Mouse (Mus musculus) liver, embryonic 18 days (tissue): ENCODE measurements around the gene Ugt1a7c. TPM values are rescaled to one million over a fixed set of nuclear protein-coding genes. Genes with fewer than 3 reads are reported as not detected.

Source experiments
- polyA plus RNA-seq: library from polyadenylated mRNA; depleted of rRNA; stranded (reverse); fragments of >200 nt; gene quantifications from 2 replicates; pipeline ENCODE4 v1.2.3, GENCODE M21; 2012; rRNA removed

Ugt1a7c gene
- polyA plus RNA-seq, result 2.7 and 3.7 TPM in 2 replicates

DNA sequence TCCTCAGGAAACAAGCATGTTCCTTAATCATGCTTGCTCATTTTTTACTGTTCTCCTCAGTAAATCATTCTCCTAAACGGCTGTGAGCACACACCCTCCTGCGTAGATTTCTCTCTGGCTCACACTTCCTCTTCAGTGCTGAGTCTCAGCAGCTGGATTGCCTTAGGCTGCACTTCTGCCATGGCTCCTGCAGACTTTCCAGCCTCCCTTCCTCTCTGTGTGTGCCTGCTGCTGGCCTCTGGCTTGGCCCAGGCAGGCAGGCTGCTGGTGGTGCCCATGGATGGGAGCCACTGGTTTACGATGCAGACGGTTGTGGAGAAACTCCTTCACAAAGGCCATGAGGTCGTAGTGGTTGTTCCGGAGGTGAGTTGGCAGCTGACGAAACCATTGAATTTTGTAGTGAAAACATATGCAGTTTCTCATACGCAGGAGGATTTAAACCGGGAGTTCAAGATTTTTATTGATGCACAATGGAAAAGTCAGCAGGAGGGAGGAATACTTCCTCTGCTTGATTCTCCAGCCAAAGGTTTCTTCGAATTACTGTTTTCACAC is at the start of gene Ugt1a7c:
Ugt1a7c (plus strand) TSS at position 122 of the 552 bp plus-strand sequence.

DNA sequence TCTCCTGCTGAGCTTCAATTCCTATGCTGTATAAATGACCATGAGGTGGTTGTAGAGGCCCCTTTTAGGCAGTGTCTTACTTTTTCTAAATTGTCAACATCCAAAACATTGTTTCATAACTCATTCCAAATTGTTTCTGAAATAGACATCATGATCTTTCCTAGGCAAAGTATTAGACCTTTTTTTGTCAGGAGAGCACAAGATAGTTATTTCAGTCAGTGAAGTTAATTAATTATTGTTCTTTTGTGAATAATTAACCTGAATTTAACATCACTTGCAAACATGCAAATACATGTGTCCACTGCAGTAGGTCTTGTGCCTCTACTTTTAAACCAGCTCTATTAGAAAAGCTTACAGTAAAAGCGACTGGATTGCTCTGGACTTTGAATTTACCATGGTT is 39.8 kb upstream of the Ugt1a7c start, which contains the start of gene Ugt1a10:
Ugt1a10 (plus strand) TSS at position 301 of the 400 bp plus-strand sequence.

DNA sequence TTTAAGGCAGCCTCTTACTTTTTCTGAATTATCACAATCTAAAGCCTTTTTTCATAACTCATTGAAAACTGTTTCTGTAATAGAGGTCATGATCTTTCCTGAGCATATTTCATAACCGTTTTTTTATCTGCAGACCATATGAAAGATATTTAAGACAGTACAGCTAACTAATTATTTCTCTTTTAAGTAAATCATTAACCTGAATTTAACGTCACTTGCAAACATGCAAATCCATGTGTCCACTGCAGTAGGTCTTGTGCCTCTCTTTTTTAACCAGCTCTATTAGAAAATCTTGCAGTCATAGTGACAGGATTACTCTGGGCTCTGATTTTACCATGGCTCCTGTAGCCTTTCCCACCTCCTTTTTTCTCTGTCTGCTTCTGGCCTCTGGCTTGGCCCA is 24.4 kb upstream of the Ugt1a7c start, which contains the start of gene Ugt1a9:
Ugt1a9 (plus strand) TSS at position 306 of the 400 bp plus-strand sequence.

DNA sequence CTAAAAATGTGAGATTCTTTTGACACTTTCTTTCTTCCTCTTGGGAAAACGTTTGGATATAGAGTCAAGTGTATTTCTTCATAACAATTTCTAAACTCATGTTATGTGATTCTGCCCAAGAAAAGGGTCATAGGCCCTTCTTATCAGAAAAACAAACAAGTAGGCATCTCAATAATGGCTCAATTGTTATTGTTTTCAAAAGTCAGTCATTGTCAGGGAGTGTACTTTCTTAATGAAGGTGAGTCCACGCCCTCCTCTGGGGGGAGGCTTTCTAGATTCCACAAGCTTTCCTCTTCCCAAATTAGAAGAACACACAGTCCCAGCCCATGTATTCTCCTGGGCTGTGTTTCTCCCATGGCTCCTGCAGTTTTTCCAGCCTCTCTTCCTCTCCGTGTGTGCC is 7.3 kb upstream of the Ugt1a7c start, which contains the start of gene Ugt1a8:
Ugt1a8 (plus strand) TSS at position 301 of the 400 bp plus-strand sequence.

DNA sequence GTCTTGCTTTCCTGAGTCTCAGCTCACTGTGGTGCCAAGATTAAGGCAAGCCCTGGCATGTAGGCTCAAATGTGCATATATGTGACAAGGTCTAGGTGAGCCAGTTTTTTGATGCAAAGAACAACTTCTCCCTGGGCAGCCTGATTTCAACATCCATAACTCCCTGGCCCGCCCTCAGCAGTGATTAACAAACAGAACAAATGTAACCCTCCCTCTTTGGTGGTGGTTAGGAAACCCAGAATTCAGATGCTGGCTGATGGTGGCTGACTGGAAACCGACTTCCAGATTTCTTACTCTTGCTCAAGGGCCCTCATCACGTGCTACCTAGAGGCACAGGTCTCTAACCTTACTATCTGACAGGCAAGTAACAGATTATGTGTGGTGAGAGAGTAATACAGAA is 8.2 kb downstream of the Ugt1a7c start, which contains the start of gene Ugt1a6b:
Ugt1a6b (plus strand) TSS at position 234 of the 400 bp plus-strand sequence.

DNA sequence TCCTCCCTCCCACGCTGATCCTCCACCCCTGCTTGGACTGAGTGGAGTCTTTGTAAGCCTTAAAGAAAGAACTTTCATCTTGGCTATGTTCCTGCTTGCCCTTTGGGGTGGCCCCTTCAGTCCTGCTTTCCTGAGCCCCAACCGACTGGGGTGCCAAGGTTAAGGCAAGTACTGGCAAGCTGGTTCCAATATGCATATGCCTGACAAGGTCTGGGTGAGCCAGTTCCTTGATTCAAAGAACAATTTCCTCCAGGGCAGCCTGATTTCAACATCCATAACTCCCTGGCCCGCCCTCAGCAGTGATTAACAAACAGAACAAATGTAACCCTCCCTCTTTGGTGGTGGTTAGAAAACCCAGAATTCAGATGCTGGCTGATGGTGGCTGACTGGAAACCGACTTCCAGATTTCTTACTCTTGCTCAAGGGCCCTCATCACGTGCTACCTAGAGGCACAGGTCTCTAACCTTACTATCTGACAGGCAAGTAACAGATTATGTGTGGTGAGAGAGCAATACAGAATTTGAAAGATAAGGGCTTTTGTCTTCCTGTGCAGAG is 39.7 kb downstream of the Ugt1a7c start, which contains the start of gene Ugt1a6a:
Ugt1a6a (plus strand) TSS at position 353 of the 555 bp plus-strand sequence.

DNA sequence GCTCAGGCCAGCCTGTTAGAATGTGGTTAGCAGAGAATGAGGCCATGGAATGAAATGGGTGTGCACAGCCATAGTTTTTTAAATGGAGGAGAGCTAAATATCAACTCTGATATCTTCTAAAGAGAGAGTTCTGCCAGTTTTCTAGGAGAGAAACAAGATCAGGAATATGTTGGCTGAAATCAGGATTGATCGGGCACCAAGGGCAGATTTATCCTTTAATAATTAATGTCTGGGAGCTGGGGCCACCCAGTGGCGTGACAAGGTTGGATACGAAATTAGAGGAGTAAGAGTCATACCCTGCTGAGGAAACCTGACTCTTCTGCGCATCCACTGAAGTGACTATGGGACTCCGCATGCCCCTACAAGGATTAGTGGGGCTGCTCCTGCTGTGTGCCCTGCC is 70.8 kb downstream of the Ugt1a7c start, which contains the start of gene Ugt1a5:
Ugt1a5 (plus strand) TSS at position 302 of the 400 bp plus-strand sequence.

DNA sequence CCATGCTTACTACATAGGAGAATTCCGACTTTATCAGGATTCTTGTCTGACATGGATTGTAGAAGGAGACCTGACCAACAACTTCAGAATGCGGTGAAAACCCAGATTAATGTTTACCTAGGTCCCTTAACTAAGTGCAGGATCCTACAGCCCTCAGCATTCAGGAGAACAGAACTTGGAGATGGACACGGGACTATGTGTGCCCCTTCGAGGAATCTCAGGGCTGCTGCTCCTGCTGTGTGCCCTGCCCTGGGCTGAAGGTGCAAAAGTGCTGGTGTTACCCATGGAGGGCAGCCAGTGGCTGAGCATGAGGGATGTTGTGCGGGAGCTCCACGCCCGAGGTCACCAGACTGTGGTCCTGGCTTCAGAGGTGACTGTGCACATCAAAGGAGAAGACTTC is 105.6 kb downstream of the Ugt1a7c start, which contains the start of gene Ugt1a2:
Ugt1a2 (plus strand) TSS at position 146 of the 400 bp plus-strand sequence.

DNA sequence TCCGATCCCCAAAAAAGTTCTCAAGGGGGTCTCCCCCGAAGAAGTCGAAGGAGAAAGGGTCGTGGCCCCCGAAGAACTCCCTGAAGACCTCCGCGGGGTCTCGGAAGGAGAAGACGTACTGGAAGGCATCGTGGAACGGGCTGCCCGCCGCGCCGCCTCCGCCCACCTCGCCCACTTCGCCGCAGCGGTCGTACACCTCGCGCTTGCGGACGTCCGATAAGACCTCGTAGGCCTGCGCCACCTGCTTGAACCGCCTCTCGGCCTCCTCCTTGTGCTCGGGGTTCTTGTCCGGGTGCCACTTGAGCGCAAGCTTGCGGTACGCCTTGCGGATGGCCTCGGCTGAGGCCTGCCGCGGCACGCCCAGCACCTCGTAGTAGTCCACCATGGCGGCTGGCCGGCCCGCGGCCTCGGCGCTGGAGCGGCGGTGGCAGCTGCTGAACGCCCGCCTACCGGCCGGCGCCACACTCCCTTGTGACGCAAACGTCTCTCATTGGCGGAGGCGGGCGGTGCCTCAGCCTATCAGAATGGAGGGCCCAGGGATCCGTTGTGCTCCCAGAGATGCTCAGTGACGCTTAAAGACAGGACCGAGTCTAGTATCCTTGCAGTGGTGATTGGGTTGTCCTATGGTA is 110.5 kb downstream of the Ugt1a7c start, which contains the start of gene Dnajb3:
Dnajb3 (minus strand) TSS at position 489 of the 629 bp plus-strand sequence.

DNA sequence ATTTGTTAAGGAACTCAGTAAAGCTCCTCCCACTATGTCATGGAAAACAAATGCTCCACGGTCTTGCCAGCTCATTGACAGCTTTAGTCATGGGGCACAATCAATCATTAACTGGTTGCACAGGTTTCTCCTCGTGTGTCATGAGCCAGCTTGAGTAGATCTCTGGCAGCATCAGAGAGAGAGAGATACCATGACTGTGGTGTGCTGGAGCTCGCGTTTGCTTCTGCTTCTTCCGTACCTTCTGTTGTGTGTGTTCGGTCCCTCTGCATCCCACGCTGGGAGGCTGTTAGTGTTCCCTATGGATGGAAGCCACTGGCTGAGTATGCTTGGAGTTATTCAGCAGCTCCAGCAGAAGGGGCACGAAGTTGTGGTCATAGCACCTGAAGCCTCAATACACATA is 117.0 kb downstream of the Ugt1a7c start, which contains the start of gene Ugt1a1:
Ugt1a1 (plus strand) TSS at position 148 of the 400 bp plus-strand sequence.

DNA sequence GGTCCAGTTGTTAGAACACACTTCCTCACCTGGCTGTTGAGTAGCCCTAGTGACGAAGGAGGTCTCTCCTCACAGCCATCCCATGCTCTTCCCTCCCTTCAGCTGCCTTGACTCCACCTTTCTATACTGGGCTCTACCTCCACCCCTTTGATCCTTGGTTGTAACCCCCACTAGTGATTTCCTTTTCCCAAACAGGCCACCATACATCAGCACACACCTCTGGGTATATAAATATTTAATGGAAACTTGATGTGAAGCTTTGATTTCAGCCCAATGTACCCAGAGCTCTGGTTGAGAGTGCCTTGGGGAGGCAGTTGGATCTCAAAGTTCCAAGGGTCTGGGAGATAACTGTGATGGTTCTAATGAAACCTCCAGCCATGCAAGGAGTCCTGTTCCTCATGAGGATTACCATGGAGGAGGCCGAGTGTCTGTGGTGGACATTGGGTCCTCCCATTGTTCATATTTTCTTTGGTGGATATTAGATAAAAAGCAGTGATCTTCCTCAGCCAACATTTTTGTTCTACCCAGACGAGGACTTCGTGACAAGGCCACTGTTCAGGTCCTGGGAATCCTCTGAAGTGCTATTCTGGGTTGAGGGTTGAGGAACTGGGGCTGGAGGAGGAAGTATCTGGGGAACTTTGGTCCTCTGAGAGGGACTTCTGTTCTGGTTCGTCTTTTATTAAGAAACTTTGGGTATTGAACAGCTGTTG is 132.0 kb downstream of the Ugt1a7c start, which contains the start of gene Mroh2a:
Mroh2a (plus strand) TSS at position 317 of the 710 bp plus-strand sequence.

Other genes with a start within 250 kb of the Ugt1a7c start
- gene Dgkd, start 241.8 kb upstream of the Ugt1a7c start, polyA plus RNA-seq, result 11.8 and 13.1 TPM in 2 replicates
- gene Usp40, start 86.5 kb upstream of the Ugt1a7c start, polyA plus RNA-seq, result 9.2 and 10.4 TPM in 2 replicates
- gene Ugt1a10, start 39.7 kb upstream of the Ugt1a7c start, polyA plus RNA-seq, result 0.07 and 0.12 TPM in 2 replicates
- 0.25 and 0.28 TPM in 2 replicates for gene Ugt1a9, start 24.3 kb upstream of the Ugt1a7c start, polyA plus RNA-seq
- gene Ugt1a8, start 7.2 kb upstream of the Ugt1a7c start, polyA plus RNA-seq, result 0.01 and 0.02 TPM in 2 replicates
- 17.5 and 23.6 TPM in 2 replicates for gene Ugt1a6b, start 8.2 kb downstream of the Ugt1a7c start, polyA plus RNA-seq
- gene Ugt1a6a, start 39.7 kb downstream of the Ugt1a7c start, polyA plus RNA-seq, result 20.2 and 26.6 TPM in 2 replicates
- 0.37 and 0.50 TPM in 2 replicates for gene Ugt1a5, start 71.0 kb downstream of the Ugt1a7c start, polyA plus RNA-seq
- 0.06 and 0.12 TPM in 2 replicates for gene Ugt1a2, start 105.5 kb downstream of the Ugt1a7c start, polyA plus RNA-seq
- 3.4 and 4.7 TPM in 2 replicates for gene Dnajb3, start 110.7 kb downstream of the Ugt1a7c start, polyA plus RNA-seq
- 78.8 and 129 TPM in 2 replicates for gene Ugt1a1, start 116.9 kb downstream of the Ugt1a7c start, polyA plus RNA-seq
- 3.6 and 4.9 TPM in 2 replicates for gene Mroh2a, start 131.9 kb downstream of the Ugt1a7c start, polyA plus RNA-seq
- gene Hjurp, start 182.6 kb downstream of the Ugt1a7c start, polyA plus RNA-seq, result 54.5 and 64.0 TPM in 2 replicates
- gene Trpm8, start 182.6 kb downstream of the Ugt1a7c start, polyA plus RNA-seq, result not detected in 2 replicates